Mouse (Mus musculus) G1E (cell line): Measurements from ENCODE around the gene Pfkfb3.

Experiments used
- CTCF ChIP-seq: IDR thresholded peaks from 2 replicates; pipeline ENCODE4 v1.5.1; 2012; ENCODE audit warnings: low read depth, low read length, inconsistent platforms, mixed read lengths
- GATA1 ChIP-seq: IDR thresholded peaks from 2 replicates; pipeline ENCODE4 v1.6.1; 2012; ENCODE audit warnings: borderline replicate concordance, low read length, inconsistent platforms, mixed read lengths
- GATA2 ChIP-seq: IDR thresholded peaks from 2 replicates; pipeline ENCODE4 v1.6.1; 2012; ENCODE audit warnings: low read depth, low read length, inconsistent platforms, borderline replicate concordance
- POLR2AphosphoS5 ChIP-seq: IDR thresholded peaks from 2 replicates; pipeline ENCODE4 v1.6.1; 2012; ENCODE audit warnings: low read depth, low read length, inconsistent platforms; ENCODE audit not compliant: insufficient replicate concordance
- TAL1 ChIP-seq: conservative IDR thresholded peaks from 2 replicates; pipeline ENCODE4 v1.6.1; 2012; ENCODE audit warnings: low read depth, low read length, inconsistent platforms, mixed read lengths

DNA sequence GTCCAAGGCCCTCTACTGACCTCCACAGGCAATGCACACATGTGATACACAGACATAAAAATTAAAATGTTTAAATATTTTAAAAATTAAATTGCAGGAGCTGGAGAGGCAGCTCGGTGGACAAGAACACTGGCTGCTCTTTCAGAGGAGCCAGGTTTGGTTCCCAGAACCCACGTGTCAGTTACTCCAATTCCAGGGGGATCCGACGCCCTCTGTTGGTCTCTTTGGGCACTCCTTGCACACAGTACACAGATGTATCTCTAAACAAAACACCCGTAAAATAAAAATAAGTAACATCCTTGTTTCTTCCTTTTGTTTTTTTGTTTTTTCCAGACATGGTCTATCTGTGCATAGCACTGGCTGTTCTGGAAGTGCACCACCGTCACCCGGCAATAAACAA lies 10.7 kb downstream of the Pfkfb3 start:
- TF ChIP-seq CTCF (no peak), GATA2 (no peak), GATA1 (no peak), TAL1 (no peak), POLR2AphosphoS5 (no peak)
